Mouse (Mus musculus) heart, adult 2 months (tissue): ENCODE data around the gene Fkbpl. TPM values are rescaled to one million over a fixed set of nuclear protein-coding genes. Genes with fewer than 3 reads are reported as not detected.

Experiments
- DNase-seq, 2 experiments: peaks; one replicate each; pipeline ENCODE4 v3.0.0; 2021
- H3K27ac ChIP-seq: fragments of 200-600 bp; 2 replicates; pipeline ENCODE4 v1.8.1; 2022
- H3K27me3 ChIP-seq: fragments of 200-500 bp; 2 replicates; pipeline ENCODE4 v1.6.1; 2012; ENCODE audit warnings: mild to moderate bottlenecking, low read length, inconsistent platforms, mixed read lengths; ENCODE audit not compliant: control insufficient read depth, insufficient read depth
- H3K36me3 ChIP-seq: fragments of 200-500 bp; 2 replicates; pipeline ENCODE4 v1.6.1; 2012; ENCODE audit warnings: low read length, inconsistent platforms; ENCODE audit not compliant: control insufficient read depth, insufficient read depth
- H3K4me1 ChIP-seq: fragments of 200-500 bp; 2 replicates; pipeline ENCODE4 v1.6.1; 2011; ENCODE audit warnings: low read length; ENCODE audit not compliant: control insufficient read depth, insufficient read depth
- H3K4me3 ChIP-seq: fragments of 200-600 bp; 2 replicates; pipeline ENCODE4 v1.8.1; 2022
- H3K79me2 ChIP-seq: fragments of 200-500 bp; replicated peaks from 2 replicates; pipeline ENCODE4 v1.6.1; 2012; ENCODE audit warnings: mild to moderate bottlenecking, inconsistent platforms, low read length, moderate library complexity, mixed read lengths; ENCODE audit not compliant: control insufficient read depth, insufficient read depth
- H3K9ac ChIP-seq: fragments of 200-500 bp; 2 replicates; pipeline ENCODE4 v1.6.1; 2012; ENCODE audit warnings: low read depth, mild to moderate bottlenecking, control low read depth, inconsistent platforms, low read length, mixed read lengths
- CTCF ChIP-seq: fragments of 200-600 bp; IDR thresholded peaks from 2 replicates; pipeline ENCODE4 v1.8.1; 2022; ENCODE audit warnings: antibody characterized with exemption, mild to moderate bottlenecking, moderate library complexity
- EP300 ChIP-seq: fragments of 200-500 bp; IDR thresholded peaks from 2 replicates; pipeline ENCODE4 v1.6.1; 2011; ENCODE audit warnings: low read depth, low read length, control low read depth; ENCODE audit not compliant: insufficient read depth
- POLR2A ChIP-seq: fragments of 200-500 bp; IDR thresholded peaks from 2 replicates; pipeline ENCODE4 v1.6.1; 2011; ENCODE audit warnings: mild to moderate bottlenecking, low read depth, low read length, control low read depth; ENCODE audit not compliant: insufficient read depth
- WGBS: fragments of 180-500 bp; shearing (Covaris S2); methylation state at CpG from one replicate; pipeline ENCODE4 v1.1.7; 2018; 5-methylcytosine and 5-hydroxymethylcytosine counted together
- intact Hi-C: fragments of 180-260 bp; cut with DNase I; formaldehyde crosslinking; loops from one replicate; pipeline ENCODE4 v1.15.1; 2025
- polyA plus RNA-seq: library from polyadenylated mRNA; depleted of rRNA; stranded (reverse); fragments of >200 nt; gene quantifications from 2 replicates; pipeline ENCODE4 v1.2.3, GENCODE M21; 2012
- total RNA-seq, 2 experiments: library from RNA; stranded (reverse); gene quantifications; 2 replicates each; pipeline ENCODE4 v1.2.3; 2021

Fkbpl gene
- total and polyA plus RNA-seq, 3 experiments: 4.0 to 7.9 (median 7.9) TPM

GRCm38 (mm10) chr17:34641945-34642344, 2.6 kb upstream of the Fkbpl start:
- peaks cover 10% of the 10 kb centered on the region for H3K4me1 ChIP-seq
- no peak for DNase-seq
- 80% methylated on average over 3 of the region's 3 CpGs for WGBS
- intact Hi-C loops: no loop called here
- TF ChIP-seq CTCF: no peak
- TF ChIP-seq POLR2A: no peak
- no peak for TF ChIP-seq EP300
- peak overlapping the region; percentile 60; the same call in 1 of the 2 replicates for H3K27ac ChIP-seq
- H3K27me3 ChIP-seq: no peaks in the 10 kb centered on the region
- no peaks in the 10 kb centered on the region for H3K36me3 ChIP-seq
- H3K79me2 ChIP-seq: no peaks in the 10 kb centered on the region
- H3K4me3 ChIP-seq: no peak overlapping the region
- no peak overlapping the region for H3K9ac ChIP-seq

- H3K27me3 ChIP-seq: no peaks in the 10 kb centered on the region
- no peak overlapping the region for H3K27ac ChIP-seq
- H3K9ac ChIP-seq: no peak overlapping the region
- intact Hi-C loops: no loop called here
- no peak for DNase-seq
- no peak overlapping the region for H3K4me3 ChIP-seq
- H3K4me1 ChIP-seq: peaks cover 12% of the 10 kb centered on the region
- TF ChIP-seq EP300 (no peak), POLR2A (no peak), CTCF (no peak)
- 91% methylated on average over 4 of the region's 4 CpGs for WGBS
- H3K36me3 ChIP-seq: no peaks in the 10 kb centered on the region
- H3K79me2 ChIP-seq: no peaks in the 10 kb centered on the region; the same call in 1 of the 2 replicates
Observed at GRCm38 (mm10) chr17:34643379-34643778, 1.2 kb upstream of the Fkbpl start.

- no peaks in the 10 kb centered on the region for H3K27me3 ChIP-seq
- no peak overlapping the region for H3K4me3 ChIP-seq
- intact Hi-C loops: loop anchor here (1.0 kb wide), 1 partner anchor 16 kb away; the partner anchor contains the start of gene Ppt2
- no peak overlapping the region for H3K9ac ChIP-seq
- 65% methylated on average over 10 of the region's 10 CpGs for WGBS
- no peak overlapping the region for H3K27ac ChIP-seq
- TF ChIP-seq EP300: no peak
- TF ChIP-seq POLR2A: no peak
- TF ChIP-seq CTCF: no peak
- H3K36me3 ChIP-seq: no peaks in the 10 kb centered on the region
- H3K4me1 ChIP-seq: peaks cover 12% of the 10 kb centered on the region
- peak in 1 of 2 experiments; percentile 12 for DNase-seq
- no peaks in the 10 kb centered on the region; the same call in 1 of the 2 replicates for H3K79me2 ChIP-seq
Observed at GRCm38 (mm10) chr17:34643944-34644343, 620 bp upstream of the Fkbpl start.

- Histone ChIP-seq H3K4me1 (peaks cover 12% of the 10 kb centered on the region), H3K27ac (peak overlapping the region; percentile 87), H3K79me2 (no peaks in the 10 kb centered on the region; the same call in 1 of the 2 replicates), H3K27me3 (no peaks in the 10 kb centered on the region), H3K4me3 (peak overlapping the region; percentile 69), H3K36me3 (no peaks in the 10 kb centered on the region), H3K9ac (no peak overlapping the region)
- DNase-seq: no peak
- TF ChIP-seq CTCF (no peak), EP300 (no peak), POLR2A (no peak)
- intact Hi-C loops: no loop called here
- WGBS: 29% methylated on average over 10 of the region's 10 CpGs
Observed at GRCm38 (mm10) chr17:34645256-34645829, 779 bp downstream of the Fkbpl start.

GRCm38 (mm10) chr17:34645831-34646511, 1.4 kb downstream of the Fkbpl start:
- Histone ChIP-seq H3K36me3 (no peaks in the 10 kb centered on the region), H3K27ac (no peak overlapping the region), H3K79me2 (no peaks in the 10 kb centered on the region; the same call in 1 of the 2 replicates), H3K27me3 (no peaks in the 10 kb centered on the region), H3K9ac (no peak overlapping the region), H3K4me3 (peak overlapping the region; percentile 30; the same call in 1 of the 2 replicates), H3K4me1 (peaks cover 11% of the 10 kb centered on the region)
- intact Hi-C loops: no loop called here
- TF ChIP-seq EP300 (no peak), CTCF (no peak), POLR2A (no peak)
- peak; percentile 26 to 32 for DNase-seq
- WGBS: 57% methylated on average over 30 of the region's 30 CpGs
